Mouse (Mus musculus) neutrophil, adult 5-6 weeks (primary cell): ENCODE data around the gene Ctsw. TPM values are rescaled to one million over a fixed set of nuclear protein-coding genes. Genes with fewer than 3 reads are reported as not detected.
"Not testable (repeated sequence)": the region's sequence is repeated elsewhere in the genome, so short reads cannot be mapped to it uniquely, and the experiment has no call there.

ENCODE experiments used
- ATAC-seq: fragments of 151-379, 151-347 bp; 2 replicates; pipeline ENCODE4 v1.8.0; 2017; ENCODE audit warnings: mild to moderate bottlenecking, moderate TSS enrichment; ENCODE audit not compliant: insufficient number of reproducible peaks, poor library complexity, low FRiP score, severe bottlenecking; ENCODE audit errors: extremely low read depth
- total RNA-seq: library from RNA; stranded (forward); fragments of 200-1000 nt; gene quantifications from 2 replicates; pipeline ENCODE4 v1.2.3, GENCODE M21; 2017

Gene Ctsw
- total RNA-seq: 11.1 and 11.2 TPM in 2 replicates

DNA sequence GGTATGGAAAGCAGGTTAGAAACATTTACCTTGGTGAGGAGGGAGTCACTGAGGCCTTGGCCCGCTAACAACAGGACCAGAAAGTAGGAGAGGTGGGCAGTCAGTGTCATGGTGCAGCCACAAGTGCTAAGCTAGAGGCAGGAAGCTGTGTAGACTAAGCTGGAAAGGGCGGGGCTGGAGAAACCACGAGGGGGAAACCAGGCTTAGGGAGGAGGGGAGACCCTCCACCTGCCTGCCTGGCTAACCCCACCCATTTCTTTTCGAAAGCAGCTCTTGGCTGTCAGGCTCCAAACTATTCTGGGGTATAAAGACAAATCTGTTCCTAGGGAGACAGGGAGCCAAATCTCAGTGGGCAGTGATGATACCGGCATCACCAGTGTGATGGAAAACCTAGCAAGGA is at the start of gene Ctsw:
Gene Ctsw, minus strand, starts transcription at position 134 of the 400 bp plus-strand sequence.
- no peak for ATAC-seq

DNA sequence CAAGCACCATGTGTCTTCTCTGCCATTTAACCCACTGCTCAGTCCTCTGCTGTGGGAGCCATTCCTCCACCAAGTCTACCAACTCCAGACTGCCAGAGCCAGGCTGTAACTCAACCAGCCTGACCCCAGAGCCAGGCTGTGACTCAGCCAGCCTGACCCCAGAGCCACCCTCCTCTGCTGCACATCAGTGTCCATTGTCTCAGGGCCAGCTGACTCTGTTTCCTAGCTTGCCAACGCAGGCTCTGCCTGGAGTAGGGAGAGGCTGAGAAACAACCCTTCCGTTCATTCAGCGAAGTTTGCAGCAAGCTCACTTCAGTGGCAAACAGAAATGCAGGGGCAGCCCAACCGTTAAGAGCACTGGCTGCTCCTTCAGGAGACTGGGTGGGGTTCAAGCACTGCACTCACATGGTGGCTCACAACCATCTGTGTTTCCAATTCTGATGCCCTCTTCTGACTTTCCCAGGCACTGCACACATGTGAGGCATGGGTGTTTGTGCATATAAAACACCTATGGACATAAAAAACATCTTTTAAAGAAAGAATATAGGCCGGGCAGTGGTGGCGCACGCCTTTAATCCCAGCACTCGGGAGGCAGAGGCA is 48.7 kb upstream of the Ctsw start:
- ATAC-seq: no peak

DNA sequence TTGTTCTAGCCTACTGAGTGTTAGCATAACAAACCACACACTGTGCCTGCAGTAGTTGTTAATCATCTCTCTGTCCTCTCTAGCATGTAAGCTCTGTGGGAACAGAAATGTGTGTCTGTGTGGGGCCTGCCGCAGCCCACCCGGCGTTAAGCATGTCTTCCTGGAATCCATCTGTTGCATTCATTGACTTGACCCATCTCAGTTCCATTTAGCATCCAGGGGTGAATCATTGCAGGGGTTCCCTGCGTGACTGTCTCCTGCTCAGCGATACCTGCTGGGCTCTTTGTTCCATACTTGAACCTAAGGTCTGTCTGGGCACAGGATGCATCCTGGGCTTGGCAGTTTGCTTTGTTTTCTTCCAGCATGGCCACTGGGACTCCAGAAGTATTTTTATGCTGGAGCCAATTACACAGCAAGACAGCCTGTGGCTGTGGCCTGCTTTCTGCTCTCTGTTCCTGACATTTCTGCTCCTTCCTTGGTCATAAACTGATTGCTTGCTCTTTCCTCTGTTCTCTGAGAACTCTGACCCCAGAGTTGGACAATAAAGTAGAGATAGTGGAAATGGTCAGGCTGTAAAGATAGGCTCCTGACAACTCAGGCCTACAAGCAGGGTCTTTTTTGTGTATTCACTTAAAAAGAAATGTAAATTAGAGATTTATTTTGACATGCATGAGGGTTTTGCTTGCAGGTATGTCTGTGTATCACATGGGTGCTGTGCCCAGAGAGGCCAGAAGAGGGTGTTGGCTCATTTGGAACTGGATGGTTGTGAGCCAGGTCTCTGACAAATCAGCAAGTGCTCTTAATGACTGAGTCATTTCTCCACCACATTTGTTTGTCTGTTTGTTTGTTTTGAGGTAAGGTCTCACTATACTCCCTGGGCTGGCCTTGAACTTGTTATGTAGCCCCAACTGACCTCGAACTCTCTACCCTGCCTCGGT is 47.8 kb upstream of the Ctsw start:
- no peak for ATAC-seq

DNA sequence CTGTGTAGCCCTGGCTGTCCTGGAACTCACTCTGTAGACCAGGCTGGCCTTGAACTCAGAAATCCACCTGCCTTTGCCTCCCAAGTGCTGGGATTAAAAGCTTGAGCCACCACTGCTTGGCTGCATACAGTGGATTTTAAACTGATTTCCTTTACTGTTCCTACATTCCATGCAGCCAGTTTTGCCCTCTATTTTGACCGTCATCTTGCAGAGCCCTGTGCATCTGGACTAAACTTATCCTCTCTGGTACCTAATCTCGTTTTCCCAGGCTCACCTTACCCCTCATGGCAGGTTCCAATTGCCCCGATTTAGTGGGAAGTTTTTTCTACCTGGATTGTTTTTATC is 44.7 kb upstream of the Ctsw start:
- ATAC-seq: no peak

DNA sequence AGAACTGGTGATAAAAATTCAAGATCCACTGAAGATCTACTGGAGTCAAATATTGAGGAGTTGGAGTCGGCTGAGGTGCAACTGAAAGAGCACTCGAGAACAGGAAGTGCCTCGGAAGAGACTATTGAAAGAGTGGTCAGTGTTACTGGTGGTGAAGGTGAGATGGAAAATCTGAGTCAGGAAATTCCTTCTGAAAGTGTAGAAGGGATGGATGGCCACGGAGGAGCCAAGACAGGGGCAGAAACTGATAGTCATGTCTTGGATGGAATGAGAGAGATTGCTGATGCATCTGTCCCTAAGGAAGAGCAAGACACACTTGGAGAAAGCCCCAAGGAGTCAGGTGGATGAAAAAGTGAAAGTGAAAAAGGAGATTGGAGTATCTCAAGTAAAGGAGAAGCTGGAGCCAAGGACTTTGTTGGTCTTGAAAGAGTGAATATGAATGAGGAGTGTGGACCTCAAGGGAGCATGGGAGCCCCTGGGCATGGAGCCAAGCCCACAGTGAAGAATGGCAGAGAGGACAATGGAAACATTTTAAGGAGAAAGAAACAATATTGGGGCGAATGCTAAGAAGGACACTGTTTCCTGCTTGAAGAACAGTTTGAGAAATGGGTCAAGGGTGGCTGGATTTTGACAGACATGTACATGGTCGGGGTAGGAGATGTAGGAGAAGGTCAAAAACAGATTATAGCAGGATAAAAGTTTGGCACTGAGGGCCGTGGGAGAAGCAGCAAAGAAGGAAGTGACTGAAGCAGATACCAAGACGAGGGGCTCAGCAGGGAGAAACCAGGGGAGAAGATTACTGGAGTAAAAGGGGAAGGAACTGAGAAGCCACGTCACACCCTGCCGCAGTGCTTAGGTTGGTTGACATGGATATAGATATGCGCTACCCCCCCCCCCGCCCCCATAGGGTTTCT is 44.0 kb upstream of the Ctsw start:
- ATAC-seq: peak; percentile 58

DNA sequence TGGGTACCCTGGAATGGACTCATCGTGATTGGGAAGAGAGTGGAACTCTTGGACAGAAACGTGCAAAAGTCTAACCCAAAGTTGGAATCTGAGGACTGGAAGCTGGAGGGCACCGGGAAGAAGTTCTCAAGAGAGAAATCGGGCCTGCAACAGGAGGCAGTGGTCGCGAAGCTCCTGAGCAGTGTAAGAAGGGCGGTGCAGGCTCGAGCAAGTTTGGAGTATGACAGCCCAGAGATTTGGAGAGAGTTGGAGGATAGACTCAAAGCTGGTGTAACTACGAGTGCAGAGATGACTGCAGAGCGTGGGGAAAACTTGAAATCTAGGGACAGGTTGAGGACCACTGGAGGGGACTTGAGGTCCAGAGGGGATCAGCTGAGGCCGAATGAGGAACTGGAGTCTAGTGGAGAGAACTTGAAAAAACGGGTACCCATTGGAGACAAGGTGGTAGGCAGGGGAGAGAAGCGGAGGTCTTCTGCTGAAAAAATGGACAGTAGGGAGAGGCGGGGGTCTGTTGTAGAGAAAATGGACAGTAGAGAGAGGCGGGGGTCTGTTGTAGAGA is 42.8 kb upstream of the Ctsw start:
- ATAC-seq: no peak

DNA sequence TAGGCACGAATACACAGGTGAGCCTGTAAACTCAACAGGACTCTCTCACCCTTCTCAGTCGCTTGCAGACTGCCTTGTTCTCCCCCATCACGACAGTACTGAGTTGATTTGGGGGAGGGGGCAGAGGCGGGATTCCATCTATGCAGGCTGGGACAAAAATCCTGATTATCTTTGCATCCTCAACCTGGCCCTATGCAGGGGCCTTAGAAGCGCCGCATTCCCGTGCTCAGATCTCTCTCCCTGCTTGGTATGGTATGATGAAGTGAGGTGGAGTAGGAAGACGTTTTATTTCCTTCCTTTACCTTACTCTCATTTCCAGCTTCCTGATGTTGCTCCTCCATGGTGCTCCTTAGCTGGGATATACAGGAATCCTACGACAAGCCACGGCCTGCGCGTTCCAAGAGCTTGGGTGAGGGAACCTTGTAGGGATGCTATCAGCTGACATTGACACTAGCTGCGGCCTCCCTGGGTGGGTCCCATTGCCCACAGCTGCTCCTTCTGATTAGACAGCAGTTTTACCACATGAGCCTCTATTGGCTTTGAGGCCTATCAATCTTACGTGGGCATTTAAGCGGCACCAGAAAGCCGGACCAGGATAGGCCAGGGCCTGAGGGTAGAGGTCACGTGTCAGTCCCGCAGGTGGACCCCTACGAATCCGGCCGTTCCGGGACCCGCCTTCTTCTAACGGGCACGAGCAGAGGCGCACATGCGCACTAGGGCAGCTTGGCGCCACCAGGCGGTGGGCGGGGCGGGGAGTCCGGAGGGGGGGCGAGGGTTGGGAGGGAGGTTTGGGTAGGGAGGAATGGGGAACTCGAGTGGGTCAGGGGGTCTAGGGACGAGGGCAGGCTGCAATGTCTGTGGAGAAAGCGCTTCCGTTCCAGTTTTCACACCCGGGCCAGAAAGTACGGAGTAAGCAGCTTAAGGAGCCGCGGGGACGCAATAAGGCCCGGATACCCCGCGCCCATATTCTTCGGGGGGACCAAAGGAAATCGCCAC is 42.0 kb upstream of the Ctsw start, which contains the start of gene Snx32:
Gene Snx32, minus strand, starts transcription at position 508 of the 996 bp plus-strand sequence.
- ATAC-seq: peak; percentile 88

DNA sequence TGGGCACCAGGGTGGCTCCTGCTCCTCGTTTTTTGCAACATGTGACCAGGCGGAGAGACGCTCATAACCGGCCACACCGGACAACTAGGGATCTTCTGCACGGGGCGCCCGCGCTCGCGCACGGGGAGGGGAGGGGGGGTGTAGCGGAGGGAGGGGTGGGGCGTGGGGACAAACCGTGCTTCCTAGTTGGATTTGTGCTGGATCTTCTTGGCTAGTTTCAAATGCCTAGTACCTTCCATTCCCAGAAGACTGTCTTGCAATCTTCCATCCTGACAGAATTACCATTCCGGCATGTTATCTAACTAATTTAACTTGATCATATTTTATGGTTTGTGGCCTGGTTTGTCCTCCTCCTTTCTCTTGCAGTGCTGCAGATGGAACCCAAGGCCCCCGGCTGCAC is 35.4 kb upstream of the Ctsw start, which contains the start of gene 1700020D05Rik:
Gene 1700020D05Rik, minus strand, starts transcription at position 101 of the 400 bp plus-strand sequence.
- no peak for ATAC-seq

DNA sequence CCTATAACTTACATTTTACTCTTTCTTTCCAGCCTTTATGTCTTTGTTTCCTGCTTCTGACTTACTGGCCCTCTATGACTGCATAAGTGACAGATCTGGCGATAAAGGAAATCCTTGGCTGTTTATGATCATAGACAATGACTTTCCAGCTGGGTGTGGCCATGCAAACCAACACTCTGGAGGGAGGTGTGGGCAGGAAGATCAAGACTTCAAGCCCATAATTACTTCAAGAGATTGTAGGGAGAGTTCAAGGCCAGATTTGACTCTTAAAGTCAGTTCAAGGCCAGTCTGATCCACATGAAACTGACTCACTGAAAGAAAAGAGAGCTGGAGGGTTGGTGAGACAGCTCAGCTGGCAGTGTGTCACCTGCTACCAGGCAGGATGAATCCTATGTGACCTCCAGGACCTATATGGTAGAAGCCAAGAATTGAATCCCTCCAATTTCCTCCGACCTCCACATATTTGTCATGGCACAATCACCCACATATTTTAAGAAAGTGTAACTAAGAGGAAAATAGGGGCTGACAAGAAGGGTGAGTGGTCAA is 32.1 kb upstream of the Ctsw start:
- no peak for ATAC-seq

DNA sequence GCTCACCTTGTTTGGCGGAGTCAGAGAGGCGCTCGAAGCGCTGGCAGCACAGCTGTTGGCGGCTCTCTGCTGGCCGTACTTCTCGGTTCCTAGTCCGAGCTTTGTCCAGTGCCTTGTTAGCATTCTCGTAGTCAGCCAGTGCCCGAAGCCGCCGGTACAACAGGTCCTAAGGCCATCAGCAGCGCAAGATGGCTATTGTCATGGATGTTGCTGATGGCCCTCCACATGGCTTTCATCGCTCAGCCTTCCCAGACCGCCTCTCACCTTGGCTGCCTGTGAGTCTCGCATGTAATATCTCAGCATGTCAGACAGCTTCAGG is 27.7 kb upstream of the Ctsw start:
- no peak for ATAC-seq

DNA sequence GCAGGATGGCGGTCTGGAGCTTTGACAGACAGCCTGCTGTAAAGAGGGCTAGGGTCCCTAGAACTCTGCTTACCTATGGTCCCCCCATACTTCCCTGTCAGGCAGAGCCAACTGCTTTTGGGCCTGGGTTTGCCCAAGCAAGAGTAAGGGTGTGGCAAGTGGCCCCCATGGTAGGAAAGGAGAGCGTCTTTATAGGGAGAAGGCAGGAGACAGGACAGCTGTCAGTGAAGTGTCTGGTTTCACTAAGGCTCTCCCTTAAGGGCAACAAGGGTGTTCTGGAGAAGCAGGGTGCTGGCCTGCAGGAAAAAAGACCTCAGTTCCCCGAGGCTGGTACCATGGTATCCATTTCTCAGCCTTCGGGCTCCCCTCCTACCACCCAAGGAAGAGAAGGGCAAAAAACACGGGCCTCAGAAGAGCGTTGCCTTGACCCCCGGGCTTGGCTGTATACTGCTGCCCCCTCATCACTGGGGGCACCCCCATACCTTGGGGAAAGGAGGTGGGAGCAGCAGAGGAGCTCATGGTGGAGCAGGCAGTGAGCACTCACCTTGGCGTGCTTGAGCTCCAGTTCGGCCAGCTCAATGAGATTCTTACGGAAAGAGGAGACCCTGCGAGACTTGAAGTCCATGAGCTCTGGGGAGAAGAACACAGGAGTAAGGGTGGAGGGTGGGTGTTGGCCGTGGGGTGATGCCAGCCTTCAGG is 27.2 kb upstream of the Ctsw start:
- no peak for ATAC-seq

DNA sequence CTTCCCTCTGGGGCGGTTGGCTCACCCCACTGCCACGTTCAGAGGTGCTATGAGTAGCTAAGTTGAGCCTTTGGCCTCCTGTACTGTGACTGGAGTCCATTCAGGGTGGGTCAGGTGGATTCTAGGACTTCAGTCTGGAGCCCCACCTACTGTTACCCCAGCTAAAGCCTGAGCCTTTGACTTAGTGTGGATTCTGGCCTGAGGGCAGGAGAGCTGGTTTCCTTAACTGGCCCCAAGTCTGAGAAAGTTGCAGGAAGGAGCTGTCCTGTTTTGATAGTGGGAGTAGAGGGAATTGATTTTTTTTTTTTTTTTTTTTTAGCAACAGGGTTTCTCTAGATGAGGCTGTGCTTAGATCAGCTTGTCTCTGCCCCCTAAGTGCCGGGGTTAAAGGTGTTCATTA is 26.0 kb upstream of the Ctsw start:
- ATAC-seq: no peak

DNA sequence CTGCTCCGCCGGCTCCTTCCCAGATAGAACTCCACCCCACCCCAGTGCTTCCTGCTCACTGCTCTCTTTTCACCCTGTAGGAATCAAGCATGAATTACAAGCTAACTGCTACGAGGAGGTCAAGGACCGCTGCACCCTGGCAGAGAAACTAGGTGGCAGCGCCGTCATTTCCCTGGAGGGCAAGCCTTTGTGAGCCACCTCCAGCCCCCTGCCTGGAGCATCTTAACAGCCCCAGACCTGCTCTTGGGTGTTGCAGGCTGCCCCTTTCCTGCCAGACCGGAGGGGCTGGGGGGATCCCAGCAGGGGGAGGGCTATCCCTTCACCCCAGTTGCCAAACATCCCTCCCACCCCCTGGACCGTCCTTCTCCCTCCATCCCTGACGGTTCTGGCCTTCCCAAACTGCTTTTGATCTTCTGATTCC is 25.0 kb upstream of the Ctsw start:
- not testable (repeated sequence) for ATAC-seq

DNA sequence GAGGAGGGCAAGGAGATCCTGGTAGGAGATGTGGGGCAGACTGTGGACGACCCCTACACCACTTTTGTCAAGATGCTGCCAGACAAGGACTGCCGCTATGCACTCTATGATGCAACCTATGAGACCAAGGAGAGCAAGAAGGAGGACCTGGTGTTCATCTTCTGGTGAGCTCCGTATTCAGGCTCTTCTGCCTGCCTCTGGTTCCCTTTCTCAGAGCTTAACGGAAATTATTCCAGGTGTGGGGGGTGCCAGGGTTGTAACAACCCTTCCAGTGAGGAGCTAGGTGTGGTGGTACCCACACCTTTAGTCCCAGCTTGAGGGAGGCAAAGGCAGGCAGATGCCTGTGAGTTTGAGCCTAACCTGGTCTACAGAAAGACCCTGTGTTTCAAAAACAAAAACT is 24.3 kb upstream of the Ctsw start:
- no peak for ATAC-seq

DNA sequence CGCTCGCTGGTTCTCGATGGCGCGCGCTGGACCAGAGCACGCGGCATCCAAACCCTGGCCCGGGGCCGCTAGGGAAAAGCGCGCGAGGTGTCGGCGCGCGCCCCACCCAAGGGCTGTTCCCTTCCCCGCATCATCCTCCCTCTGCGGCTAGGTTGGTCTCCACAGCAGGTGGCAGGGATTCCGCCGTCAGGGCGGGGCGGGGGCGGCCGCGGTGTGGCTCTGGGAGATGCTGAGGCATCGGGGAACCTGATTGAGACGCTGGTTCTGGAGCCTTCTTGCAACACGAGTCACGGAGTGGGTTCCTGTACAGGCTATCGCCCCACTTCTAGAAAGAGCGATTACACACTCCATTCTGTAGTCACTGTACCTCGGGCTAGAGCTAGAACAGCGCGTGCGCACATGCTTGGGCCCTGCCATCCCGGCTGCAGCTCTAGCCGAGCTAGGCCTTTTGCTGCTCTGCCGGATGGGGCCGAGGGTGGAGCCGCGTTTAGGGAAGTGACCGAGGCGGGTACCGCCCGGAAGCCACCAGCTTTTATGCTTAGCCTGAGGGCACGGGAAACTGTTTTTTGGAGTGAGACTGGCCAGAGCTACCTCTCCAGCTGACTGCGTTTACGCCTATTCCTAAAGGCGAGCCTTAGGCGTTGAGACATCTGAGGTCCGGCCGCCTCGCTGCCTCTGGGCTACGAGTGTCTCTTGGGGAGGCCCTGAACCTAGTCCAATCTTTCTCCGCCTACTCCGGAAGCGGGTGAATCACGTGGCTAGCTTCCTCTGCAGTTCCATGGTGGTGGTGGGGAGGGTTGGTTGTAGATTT is 22.8 kb upstream of the Ctsw start:
- peak; percentile 38 for ATAC-seq

DNA sequence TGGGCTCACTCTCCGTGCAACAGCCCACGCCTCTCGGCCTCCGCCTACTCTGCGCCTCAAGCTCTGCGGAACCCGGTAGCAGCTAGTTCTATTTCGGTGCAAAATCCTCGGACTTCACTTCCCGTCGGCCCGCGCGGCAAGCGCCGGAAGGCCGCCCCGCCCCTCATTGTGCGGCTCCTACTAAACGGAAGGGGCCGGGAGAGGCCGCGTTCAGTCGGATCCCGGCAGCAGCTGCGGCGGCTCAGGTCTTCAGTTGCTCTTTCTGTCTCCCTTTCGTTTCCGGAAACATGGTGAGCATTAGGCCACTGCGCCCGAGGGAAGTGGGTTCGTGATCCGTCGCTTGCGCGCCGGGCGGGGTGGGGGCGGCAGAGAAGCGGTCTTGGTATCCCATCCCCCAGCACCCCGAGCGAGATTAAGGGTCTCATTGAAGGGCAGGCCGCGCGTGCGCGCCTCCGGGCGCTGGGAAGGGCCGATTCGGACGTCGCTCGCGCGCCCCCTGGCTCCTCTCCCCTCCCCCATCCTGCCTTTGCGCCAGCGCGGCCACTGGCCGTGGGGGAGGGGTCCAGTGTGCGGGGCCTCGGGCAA is 22.1 kb upstream of the Ctsw start, which contains the start of gene Cfl1:
Gene Cfl1, plus strand, starts transcription at position 143 of the 585 bp plus-strand sequence.
- peak; percentile 40 for ATAC-seq
